Mouse (Mus musculus): ENCODE measurements around the gene Ltbp1. TPM values are rescaled to one million over a fixed set of nuclear protein-coding genes. Genes with fewer than 3 reads are reported as not detected.

Ltbp1 gene
- polyA plus RNA-seq, 1 experiment from 2014 or later, result 14.2 TPM

- Histone ChIP-seq H3K9me3 (ENCODE audit: control insufficient read depth, low read length) (no peaks in the 10 kb centered on the region), H3K4me1 (replicated peaks; ENCODE audit: control insufficient read depth, insufficient read depth, low read length) (no peaks in the 10 kb centered on the region), H3K27me3 (replicated peaks; ENCODE audit: control insufficient read depth, insufficient read depth, low read length) (no peaks in the 10 kb centered on the region), H3K4me2 (no peak overlapping the region), H3K4me3 (ENCODE audit: low read depth, low read length) (no peak overlapping the region), H3K9ac (ENCODE audit: low read depth, low read length) (no peak overlapping the region), H3K27ac (ENCODE audit: low read depth, low read length) (no peak overlapping the region), H3K36me3 (ENCODE audit: control insufficient read depth, insufficient read depth, low read length) (no peaks in the 10 kb centered on the region)
- no peak for ATAC-seq (replicated peaks; ENCODE audit: low FRiP score)
- WGBS, result 66% methylated on average over 6 of the region's 6 CpGs
- DNase-seq (ENCODE audit: low spot score), result no peak
These were observed 147.7 kb downstream of the Ltbp1 start for GRCm38 (mm10) chr17:75153088-75153487.

DNA sequence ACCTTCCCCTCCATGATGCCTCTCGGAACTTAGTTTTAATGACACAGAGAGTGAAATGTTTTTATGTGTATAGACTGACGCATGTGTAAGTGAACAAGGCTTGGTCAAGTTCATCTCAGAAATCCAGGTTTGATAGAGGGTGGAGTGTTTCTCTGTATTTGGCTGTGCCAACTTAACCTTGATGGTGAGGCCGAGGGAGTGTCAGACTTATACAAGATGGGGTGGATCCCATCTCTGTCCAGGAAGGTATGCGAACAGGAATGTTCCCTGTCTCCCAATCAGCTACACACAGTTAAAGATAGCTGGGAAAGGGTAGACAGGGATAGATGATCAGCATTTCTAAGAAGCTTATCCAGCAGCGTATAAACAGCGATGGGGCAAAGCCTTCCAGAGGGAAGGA is 153.0 kb downstream of the Ltbp1 start:
- no peak for ATAC-seq (replicated peaks; ENCODE audit: low FRiP score)
- Histone ChIP-seq H3K27me3 (replicated peaks; ENCODE audit: control insufficient read depth, insufficient read depth, low read length) (no peaks in the 10 kb centered on the region), H3K36me3 (ENCODE audit: control insufficient read depth, insufficient read depth, low read length) (no peaks in the 10 kb centered on the region), H3K9ac (ENCODE audit: low read depth, low read length) (no peak overlapping the region), H3K4me3 (ENCODE audit: low read depth, low read length) (no peak overlapping the region), H3K4me2 (no peak overlapping the region), H3K9me3 (ENCODE audit: control insufficient read depth, low read length) (no peaks in the 10 kb centered on the region), H3K4me1 (replicated peaks; ENCODE audit: control insufficient read depth, insufficient read depth, low read length) (no peaks in the 10 kb centered on the region; the same call in 1 of the 2 replicates), H3K27ac (ENCODE audit: low read depth, low read length) (no peak overlapping the region)
- WGBS, result 73% methylated on average over 6 of the region's 6 CpGs
- no peak for DNase-seq (ENCODE audit: low spot score)

GRCm38 (mm10) chr17:75159066-75159787 is 153.9 kb downstream of the Ltbp1 start:
- H3K4me2 ChIP-seq, result no peak overlapping the region
- WGBS, result 49% methylated on average over 8 of the region's 8 CpGs
- H3K9me3 ChIP-seq (ENCODE audit: control insufficient read depth, low read length), result no peaks in the 10 kb centered on the region
- no peaks in the 10 kb centered on the region for H3K36me3 ChIP-seq (ENCODE audit: control insufficient read depth, insufficient read depth, low read length)
- H3K4me1 ChIP-seq (replicated peaks; ENCODE audit: control insufficient read depth, insufficient read depth, low read length), result no peaks in the 10 kb centered on the region; the same call in 1 of the 2 replicates
- no peak overlapping the region for H3K4me3 ChIP-seq (ENCODE audit: low read depth, low read length)
- H3K27ac ChIP-seq (ENCODE audit: low read depth, low read length), result no peak overlapping the region
- ATAC-seq (replicated peaks; ENCODE audit: low FRiP score), result peak; percentile 88
- no peaks in the 10 kb centered on the region for H3K27me3 ChIP-seq (replicated peaks; ENCODE audit: control insufficient read depth, insufficient read depth, low read length)
- no peak for DNase-seq (ENCODE audit: low spot score)
- no peak overlapping the region for H3K9ac ChIP-seq (ENCODE audit: low read depth, low read length)

DNA sequence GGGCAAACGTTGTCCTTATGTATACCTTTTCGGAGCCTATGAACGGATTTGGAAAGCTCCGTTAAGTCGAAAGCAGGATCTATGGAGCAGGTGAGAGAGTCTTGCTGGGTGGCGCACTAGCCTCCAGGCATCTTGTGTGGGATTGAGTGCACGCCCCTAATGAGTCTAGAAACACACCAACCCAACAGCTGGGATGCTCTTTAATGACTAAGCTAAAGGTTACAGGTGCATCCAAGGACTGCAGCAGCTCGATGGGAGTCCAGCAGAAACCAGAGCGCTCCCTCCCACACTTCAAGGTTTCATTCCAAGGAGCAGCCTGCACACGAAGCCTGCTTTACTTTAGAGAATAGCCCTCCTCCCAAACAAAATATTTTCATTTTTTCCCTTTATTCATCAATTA is 155.7 kb downstream of the Ltbp1 start:
- 84% methylated on average over 10 of the region's 10 CpGs for WGBS
- Histone ChIP-seq H3K9ac (ENCODE audit: low read depth, low read length) (no peak overlapping the region), H3K36me3 (ENCODE audit: control insufficient read depth, insufficient read depth, low read length) (no peaks in the 10 kb centered on the region), H3K27ac (ENCODE audit: low read depth, low read length) (no peak overlapping the region), H3K4me3 (ENCODE audit: low read depth, low read length) (no peak overlapping the region), H3K9me3 (ENCODE audit: control insufficient read depth, low read length) (no peaks in the 10 kb centered on the region), H3K4me2 (no peak overlapping the region), H3K4me1 (replicated peaks; ENCODE audit: control insufficient read depth, insufficient read depth, low read length) (no peaks in the 10 kb centered on the region; the same call in 1 of the 2 replicates), H3K27me3 (replicated peaks; ENCODE audit: control insufficient read depth, insufficient read depth, low read length) (no peaks in the 10 kb centered on the region)
- ATAC-seq (replicated peaks; ENCODE audit: low FRiP score) (no peak), DNase-seq (ENCODE audit: low spot score) (no peak)

- DNase-seq (ENCODE audit: low spot score) (no peak), ATAC-seq (replicated peaks; ENCODE audit: low FRiP score) (no peak)
- no peak overlapping the region for H3K27ac ChIP-seq (ENCODE audit: low read depth, low read length)
- H3K4me1 ChIP-seq (replicated peaks; ENCODE audit: control insufficient read depth, insufficient read depth, low read length), result no peaks in the 10 kb centered on the region; the same call in 1 of the 2 replicates
- H3K4me3 ChIP-seq (ENCODE audit: low read depth, low read length), result no peak overlapping the region
- no peaks in the 10 kb centered on the region for H3K9me3 ChIP-seq (ENCODE audit: control insufficient read depth, low read length)
- no peaks in the 10 kb centered on the region for H3K27me3 ChIP-seq (replicated peaks; ENCODE audit: control insufficient read depth, insufficient read depth, low read length)
- WGBS, result 67% methylated on average over 4 of the region's 4 CpGs
- H3K4me2 ChIP-seq, result no peak overlapping the region
- H3K9ac ChIP-seq (ENCODE audit: low read depth, low read length), result no peak overlapping the region
- no peaks in the 10 kb centered on the region for H3K36me3 ChIP-seq (ENCODE audit: control insufficient read depth, insufficient read depth, low read length)
These were observed 156.6 kb downstream of the Ltbp1 start for GRCm38 (mm10) chr17:75161931-75162330.

- WGBS, result 81% methylated on average over 5 of the region's 5 CpGs
- Histone ChIP-seq H3K4me2 (no peak overlapping the region), H3K4me3 (ENCODE audit: low read depth, low read length) (no peak overlapping the region), H3K27me3 (replicated peaks; ENCODE audit: control insufficient read depth, insufficient read depth, low read length) (no peaks in the 10 kb centered on the region), H3K27ac (ENCODE audit: low read depth, low read length) (no peak overlapping the region), H3K36me3 (ENCODE audit: control insufficient read depth, insufficient read depth, low read length) (no peaks in the 10 kb centered on the region), H3K4me1 (replicated peaks; ENCODE audit: control insufficient read depth, insufficient read depth, low read length) (no peaks in the 10 kb centered on the region), H3K9me3 (ENCODE audit: control insufficient read depth, low read length) (no peaks in the 10 kb centered on the region), H3K9ac (ENCODE audit: low read depth, low read length) (no peak overlapping the region)
- DNase-seq (ENCODE audit: low spot score) (no peak), ATAC-seq (replicated peaks; ENCODE audit: low FRiP score) (no peak)
These were observed 159.2 kb downstream of the Ltbp1 start for GRCm38 (mm10) chr17:75164566-75164965.

GRCm38 (mm10) chr17:75168572-75169200 is 163.3 kb downstream of the Ltbp1 start:
- ATAC-seq (replicated peaks; ENCODE audit: low FRiP score) (no peak), DNase-seq (ENCODE audit: low spot score) (no peak)
- Histone ChIP-seq H3K36me3 (ENCODE audit: control insufficient read depth, insufficient read depth, low read length) (no peaks in the 10 kb centered on the region), H3K27me3 (replicated peaks; ENCODE audit: control insufficient read depth, insufficient read depth, low read length) (no peaks in the 10 kb centered on the region), H3K4me3 (ENCODE audit: low read depth, low read length) (no peak overlapping the region), H3K9ac (ENCODE audit: low read depth, low read length) (no peak overlapping the region), H3K9me3 (ENCODE audit: control insufficient read depth, low read length) (no peaks in the 10 kb centered on the region), H3K4me1 (replicated peaks; ENCODE audit: control insufficient read depth, insufficient read depth, low read length) (no peaks in the 10 kb centered on the region), H3K4me2 (no peak overlapping the region), H3K27ac (ENCODE audit: low read depth, low read length) (no peak overlapping the region)
- 85% methylated on average over 3 of the region's 3 CpGs for WGBS

GRCm38 (mm10) chr17:75171659-75172058 is 166.3 kb downstream of the Ltbp1 start:
- ATAC-seq (replicated peaks; ENCODE audit: low FRiP score) (no peak), DNase-seq (ENCODE audit: low spot score) (no peak)
- WGBS, result 56% methylated on average over 7 of the region's 7 CpGs
- Histone ChIP-seq H3K36me3 (ENCODE audit: control insufficient read depth, insufficient read depth, low read length) (no peaks in the 10 kb centered on the region), H3K4me3 (ENCODE audit: low read depth, low read length) (no peak overlapping the region), H3K4me1 (replicated peaks; ENCODE audit: control insufficient read depth, insufficient read depth, low read length) (no peaks in the 10 kb centered on the region), H3K27me3 (replicated peaks; ENCODE audit: control insufficient read depth, insufficient read depth, low read length) (no peaks in the 10 kb centered on the region), H3K9ac (ENCODE audit: low read depth, low read length) (no peak overlapping the region), H3K9me3 (ENCODE audit: control insufficient read depth, low read length) (no peaks in the 10 kb centered on the region), H3K4me2 (no peak overlapping the region), H3K27ac (ENCODE audit: low read depth, low read length) (no peak overlapping the region)

GRCm38 (mm10) chr17:75172685-75173205 is 167.4 kb downstream of the Ltbp1 start:
- Histone ChIP-seq H3K4me3 (ENCODE audit: low read depth, low read length) (no peak overlapping the region), H3K27ac (ENCODE audit: low read depth, low read length) (no peak overlapping the region), H3K4me1 (replicated peaks; ENCODE audit: control insufficient read depth, insufficient read depth, low read length) (no peaks in the 10 kb centered on the region), H3K4me2 (no peak overlapping the region), H3K27me3 (replicated peaks; ENCODE audit: control insufficient read depth, insufficient read depth, low read length) (no peaks in the 10 kb centered on the region), H3K9me3 (ENCODE audit: control insufficient read depth, low read length) (no peaks in the 10 kb centered on the region), H3K9ac (ENCODE audit: low read depth, low read length) (no peak overlapping the region), H3K36me3 (ENCODE audit: control insufficient read depth, insufficient read depth, low read length) (no peaks in the 10 kb centered on the region)
- DNase-seq (ENCODE audit: low spot score), result no peak
- ATAC-seq (replicated peaks; ENCODE audit: low FRiP score), result no peak
- WGBS, result 88% methylated on average over 7 of the region's 7 CpGs
